Mouse (Mus musculus): Measurements from ENCODE around the gene Aox2. TPM values are rescaled to one million over a fixed set of nuclear protein-coding genes. Genes with fewer than 3 reads are reported as not detected.
"Not testable (repeated sequence)": the region's sequence is repeated elsewhere in the genome, so short reads cannot be mapped to it uniquely, and the experiment has no call there.

Aox2 gene
- polyA plus RNA-seq, 1 experiment from 2014 or later: 0.03 TPM

DNA sequence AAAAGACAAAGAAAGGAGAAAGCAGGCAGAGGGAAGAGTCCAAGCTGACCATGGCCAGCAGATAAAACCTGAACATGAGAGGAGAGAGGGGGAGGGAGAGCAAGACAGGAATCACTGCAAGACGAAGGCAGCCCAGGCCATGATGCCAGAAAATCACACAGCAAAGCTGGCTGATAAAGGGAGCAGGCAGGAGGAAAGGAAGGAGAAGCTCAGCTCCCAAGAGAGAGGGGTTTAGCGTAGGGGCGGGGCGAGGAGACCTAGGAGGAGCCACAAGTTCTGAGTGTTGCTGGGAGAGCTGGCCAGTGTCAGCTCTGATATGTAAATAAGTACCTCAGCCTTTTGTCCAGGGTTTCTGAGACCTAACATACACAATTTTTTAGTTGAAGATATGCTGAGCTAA, 84.2 kb downstream of the Aox2 start:
- H3K36me3 ChIP-seq: no peaks in the 10 kb centered on the region
- WGBS: 52% methylated on average over 4 of the region's 4 CpGs
- H3K4me2 ChIP-seq (replicated peaks): no peak overlapping the region
- H3K9me3 ChIP-seq: no peaks in the 10 kb centered on the region
- 0 out of 2 replicates have a peak, but pooled peaks cover 5% of the 10 kb centered on the region for H3K4me1 ChIP-seq (replicated peaks)
- no peak overlapping the region for H3K9ac ChIP-seq
- H3K4me3 ChIP-seq (replicated peaks): no peak overlapping the region
- no peak for ATAC-seq
- H3K27ac ChIP-seq: no peak overlapping the region
- no peaks in the 10 kb centered on the region for H3K27me3 ChIP-seq (replicated peaks)

DNA sequence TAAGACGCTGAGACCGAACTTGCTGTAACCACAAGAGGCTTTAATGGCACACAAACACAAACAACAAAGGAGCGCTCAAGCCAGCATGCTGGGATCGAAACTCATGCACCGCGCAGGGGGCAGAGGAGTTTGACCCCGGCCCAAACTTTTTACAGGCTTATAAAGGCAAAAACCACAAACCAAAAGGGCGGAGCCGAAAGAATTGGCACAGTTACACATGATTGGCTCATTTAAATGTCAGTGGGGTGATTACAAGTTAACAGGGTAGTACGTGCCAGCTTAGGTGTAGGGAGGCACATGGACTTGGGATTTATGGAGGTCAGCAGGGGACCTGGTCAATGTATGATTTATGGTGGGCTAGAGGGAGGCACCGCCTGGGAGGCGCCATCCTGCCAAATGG, 86.4 kb downstream of the Aox2 start:
- Histone ChIP-seq H3K27me3 (replicated peaks) (no peaks in the 10 kb centered on the region), H3K36me3 (no peaks in the 10 kb centered on the region), H3K9me3 (no peaks in the 10 kb centered on the region), H3K27ac (no peak overlapping the region), H3K4me1 (replicated peaks) (no peaks in the 10 kb centered on the region), H3K4me2 (replicated peaks) (no peak overlapping the region), H3K9ac (no peak overlapping the region), H3K4me3 (replicated peaks) (no peak overlapping the region)
- ATAC-seq: no peak
- WGBS: 88% methylated on average over 12 of the region's 12 CpGs

DNA sequence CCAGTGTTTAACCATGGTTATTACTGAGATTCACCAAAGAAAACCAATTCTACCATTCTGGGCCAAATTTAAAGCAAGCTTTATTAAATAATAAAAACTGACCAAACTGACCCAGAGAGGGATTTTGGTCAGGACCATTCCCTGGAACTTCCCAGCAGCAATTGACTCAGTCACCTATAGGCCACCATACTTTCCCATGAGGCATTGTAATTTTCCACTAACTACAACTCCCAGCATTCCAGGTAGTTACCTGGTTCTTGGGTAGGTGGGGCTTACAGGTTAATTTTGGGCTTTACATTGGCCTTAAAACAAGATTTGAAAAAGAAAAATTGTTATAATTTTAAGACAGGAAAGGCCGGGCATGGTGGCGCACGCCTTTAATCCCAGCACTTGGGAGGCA, 87.7 kb downstream of the Aox2 start:
- no peaks in the 10 kb centered on the region for H3K9me3 ChIP-seq
- H3K27me3 ChIP-seq (replicated peaks): no peaks in the 10 kb centered on the region
- no peaks in the 10 kb centered on the region for H3K4me1 ChIP-seq (replicated peaks)
- no peak overlapping the region for H3K4me2 ChIP-seq (replicated peaks)
- no peak overlapping the region for H3K4me3 ChIP-seq (replicated peaks)
- 96% methylated on average over 3 of the region's 3 CpGs for WGBS
- no peak overlapping the region for H3K9ac ChIP-seq
- no peaks in the 10 kb centered on the region for H3K36me3 ChIP-seq
- ATAC-seq: no peak
- no peak overlapping the region for H3K27ac ChIP-seq

DNA sequence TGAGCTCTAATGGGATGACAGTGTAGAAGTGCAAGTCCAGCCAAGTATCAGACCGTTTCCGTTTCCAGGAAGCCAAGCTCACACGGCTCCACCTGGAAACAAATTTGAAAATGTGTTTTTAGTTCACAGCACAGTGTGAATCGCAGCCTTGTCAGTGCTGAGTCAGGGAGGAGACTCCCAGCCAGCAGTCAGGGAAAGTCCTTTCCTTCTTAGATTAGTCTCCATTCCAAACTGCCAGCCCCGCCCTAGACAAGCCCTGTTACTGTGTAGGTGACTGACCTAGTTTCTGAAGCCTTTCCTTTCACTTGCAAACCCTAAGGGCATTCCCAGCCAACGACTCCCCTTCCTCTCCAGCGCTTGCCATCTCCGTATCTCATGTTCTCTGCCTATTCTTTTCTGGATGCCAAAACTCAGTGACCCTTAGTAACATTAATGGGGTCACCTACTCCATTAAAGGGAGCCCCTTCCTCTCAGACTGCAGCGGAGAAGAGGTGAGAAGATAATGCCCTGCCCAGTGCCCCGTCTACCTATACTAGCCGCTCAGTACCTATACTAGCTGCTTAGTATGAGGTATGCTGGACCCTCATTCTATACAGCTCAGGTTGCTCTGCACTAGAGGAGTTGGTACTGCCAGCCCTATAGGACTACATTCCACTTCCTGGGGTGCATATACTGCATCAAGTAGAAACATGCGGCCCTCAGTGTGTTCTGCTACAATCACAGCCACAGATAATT, 88.8 kb downstream of the Aox2 start:
- H3K4me3 ChIP-seq (replicated peaks): no peak overlapping the region
- no peak overlapping the region for H3K27ac ChIP-seq
- H3K4me1 ChIP-seq (replicated peaks): no peaks in the 10 kb centered on the region
- WGBS: 78% methylated on average over 12 of the region's 12 CpGs
- H3K9me3 ChIP-seq: no peaks in the 10 kb centered on the region
- ATAC-seq: peak; percentile 74
- no peak overlapping the region for H3K4me2 ChIP-seq (replicated peaks)
- no peak overlapping the region for H3K9ac ChIP-seq
- H3K27me3 ChIP-seq (replicated peaks): no peaks in the 10 kb centered on the region
- no peaks in the 10 kb centered on the region for H3K36me3 ChIP-seq

DNA sequence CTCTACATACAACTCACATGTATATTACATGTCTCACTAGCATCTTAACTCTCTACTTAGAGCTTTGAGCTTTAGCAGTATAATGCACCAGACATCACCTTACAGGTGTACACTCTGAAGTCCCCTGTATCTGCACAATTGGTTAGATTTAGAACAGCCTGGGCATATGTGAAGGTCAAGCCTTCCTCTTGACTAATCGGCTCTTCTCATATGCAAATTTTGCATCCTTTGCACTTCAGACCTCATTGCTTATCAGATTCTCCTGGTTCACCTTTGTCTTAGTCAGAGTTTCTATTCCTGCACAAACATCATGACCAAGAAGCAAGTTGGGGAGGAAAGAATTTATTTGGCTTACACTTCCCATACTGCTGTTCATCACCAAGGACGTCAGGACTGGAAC, 91.6 kb downstream of the Aox2 start:
- Histone ChIP-seq H3K9me3 (no peaks in the 10 kb centered on the region), H3K4me1 (replicated peaks) (no peaks in the 10 kb centered on the region), H3K36me3 (no peaks in the 10 kb centered on the region), H3K4me3 (replicated peaks) (no peak overlapping the region), H3K27ac (no peak overlapping the region), H3K4me2 (replicated peaks) (no peak overlapping the region), H3K27me3 (replicated peaks) (no peaks in the 10 kb centered on the region), H3K9ac (no peak overlapping the region)
- ATAC-seq: no peak
- WGBS: 76% methylated on average over 2 of the region's 2 CpGs

DNA sequence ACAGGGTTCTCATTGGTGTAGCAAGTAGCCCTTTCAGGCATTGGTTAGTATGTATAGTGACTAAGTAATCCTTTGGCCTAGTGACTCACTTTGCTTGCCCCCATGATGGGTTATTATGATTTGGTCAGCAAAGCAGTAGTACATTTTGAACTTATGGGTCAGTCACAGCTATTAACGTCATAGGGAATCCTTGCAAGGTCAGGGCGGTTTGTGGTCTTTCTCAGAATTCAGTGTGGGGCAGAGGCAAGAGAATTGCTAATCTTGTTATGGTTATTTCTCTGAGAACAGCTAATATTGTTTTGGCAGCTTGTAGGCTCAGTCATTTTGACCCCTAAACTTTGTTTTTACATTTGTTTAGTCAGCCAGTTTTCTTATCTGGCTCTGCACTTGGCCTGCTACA, 96.1 kb downstream of the Aox2 start:
- not testable (repeated sequence) for H3K9me3 ChIP-seq; H3K4me1 ChIP-seq (replicated peaks); H3K36me3 ChIP-seq; H3K4me3 ChIP-seq (replicated peaks); ATAC-seq; H3K4me2 ChIP-seq (replicated peaks); H3K27me3 ChIP-seq (replicated peaks); H3K27ac ChIP-seq; H3K9ac ChIP-seq
- 76% methylated on average over 2 of the region's 2 CpGs for WGBS

DNA sequence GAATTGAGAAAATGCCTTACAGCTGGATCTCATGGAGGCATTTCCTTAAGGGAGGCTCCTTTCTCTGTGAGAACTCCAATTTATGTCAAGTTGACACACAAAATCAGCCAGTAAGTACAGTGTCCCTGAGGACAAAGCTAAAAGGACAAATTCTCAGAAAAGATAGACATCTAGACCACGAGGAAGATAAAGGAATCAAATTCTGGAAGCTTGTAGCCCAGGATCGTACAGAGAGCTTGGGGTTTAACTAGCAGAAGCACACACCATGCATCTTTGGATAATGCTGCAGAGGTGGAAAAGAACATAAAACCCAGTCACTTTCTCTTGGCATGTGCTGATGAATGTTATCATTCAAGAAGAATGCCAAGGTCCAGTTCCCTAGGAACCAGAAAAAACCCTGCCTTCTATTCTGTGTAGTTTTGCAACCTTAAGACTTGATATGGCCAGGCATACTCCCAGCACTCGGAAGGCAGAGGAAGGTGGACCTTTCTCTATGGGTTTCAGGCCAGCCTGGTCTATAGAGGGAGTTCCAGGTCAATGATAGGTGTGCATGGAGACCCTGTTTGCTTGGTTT, 97.5 kb downstream of the Aox2 start:
- H3K27ac ChIP-seq: no peak overlapping the region
- H3K4me1 ChIP-seq (replicated peaks): no peaks in the 10 kb centered on the region
- H3K36me3 ChIP-seq: no peaks in the 10 kb centered on the region
- 72% methylated on average over 3 of the region's 3 CpGs for WGBS
- no peak overlapping the region for H3K9ac ChIP-seq
- H3K9me3 ChIP-seq: no peaks in the 10 kb centered on the region
- no peak overlapping the region for H3K4me3 ChIP-seq (replicated peaks)
- H3K27me3 ChIP-seq (replicated peaks): no peaks in the 10 kb centered on the region
- no peak overlapping the region for H3K4me2 ChIP-seq (replicated peaks)
- ATAC-seq: no peak

DNA sequence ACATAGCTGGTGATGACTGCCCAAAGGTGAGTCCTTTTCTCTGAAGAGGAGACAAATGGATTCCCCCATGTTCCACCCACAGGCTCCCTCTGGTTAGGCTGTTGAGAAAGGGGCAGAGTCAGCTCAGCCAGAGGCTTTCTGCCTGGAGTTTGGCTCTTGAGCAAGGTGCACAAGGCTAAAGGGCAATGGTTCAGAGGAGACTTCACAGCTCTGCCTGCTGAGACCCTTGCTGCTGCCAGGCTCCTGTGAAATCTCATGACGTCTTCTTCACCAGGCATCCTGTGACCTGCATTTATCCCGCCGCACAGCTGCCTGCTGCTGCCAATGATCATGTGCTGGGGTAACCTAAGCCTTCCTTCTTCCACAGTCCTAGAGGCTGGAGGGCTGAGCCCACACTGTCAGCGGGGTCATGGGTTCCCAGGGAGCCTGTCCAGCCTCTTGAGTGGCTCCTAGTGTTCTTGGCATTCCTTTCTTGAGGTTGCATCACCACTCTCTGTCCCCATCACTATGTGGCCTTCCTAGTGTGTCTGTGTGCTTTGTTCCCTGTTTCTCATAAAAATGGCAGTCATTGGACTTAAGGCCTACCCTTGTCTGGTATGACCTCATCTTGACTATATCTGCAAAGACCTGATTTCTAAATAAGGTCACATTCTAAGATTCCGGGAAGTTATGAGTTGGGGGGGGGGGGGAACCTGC, 104.6 kb downstream of the Aox2 start:
- no peaks in the 10 kb centered on the region for H3K9me3 ChIP-seq
- 77% methylated on average over 5 of the region's 5 CpGs for WGBS
- H3K4me1 ChIP-seq (replicated peaks): no peaks in the 10 kb centered on the region
- H3K27ac ChIP-seq: no peak overlapping the region
- H3K36me3 ChIP-seq: no peaks in the 10 kb centered on the region
- H3K4me2 ChIP-seq (replicated peaks): no peak overlapping the region
- no peak overlapping the region for H3K4me3 ChIP-seq (replicated peaks)
- H3K9ac ChIP-seq: no peak overlapping the region
- no peaks in the 10 kb centered on the region for H3K27me3 ChIP-seq (replicated peaks)
- no peak for ATAC-seq

DNA sequence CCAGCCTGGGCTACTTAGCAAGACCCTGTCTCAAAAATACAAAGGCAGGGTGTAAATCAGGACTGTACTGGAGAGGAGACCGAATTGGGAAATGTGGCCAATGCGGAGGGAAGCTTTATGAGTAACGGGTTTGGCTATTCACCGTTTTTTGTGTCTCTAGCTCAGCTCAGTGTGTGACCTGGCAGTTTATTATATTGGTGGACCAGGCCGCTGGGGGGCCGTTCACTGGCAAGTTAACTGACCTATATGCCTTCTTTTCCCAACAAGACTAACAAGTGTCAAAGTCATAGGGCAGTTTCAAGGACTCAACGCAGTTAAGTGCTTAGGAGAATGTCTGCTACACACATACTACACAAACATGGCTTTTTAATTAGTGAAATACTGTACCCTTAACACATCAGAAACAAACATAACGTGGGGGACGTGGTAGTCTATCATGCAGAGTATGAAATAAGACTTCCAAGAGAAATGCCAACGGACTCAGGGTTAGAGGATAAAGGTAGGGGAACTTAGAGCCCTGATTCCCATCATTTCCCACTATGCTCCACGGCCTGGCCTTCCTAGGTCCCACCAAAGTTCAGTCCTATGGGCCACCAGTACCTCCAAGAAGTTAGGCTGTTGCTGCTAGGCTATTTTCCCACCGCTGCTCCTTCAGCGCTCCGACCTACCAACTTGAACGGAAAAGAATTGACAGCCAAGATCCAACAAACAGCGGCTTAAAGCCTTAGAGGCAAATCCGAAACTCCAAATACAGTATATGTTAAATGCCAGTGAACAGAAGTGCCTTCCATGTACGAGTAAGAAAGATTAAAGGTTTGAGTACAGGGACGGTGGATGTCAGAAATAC, 113.5 kb downstream of the Aox2 start:
- ATAC-seq: no peak
- H3K4me1 ChIP-seq (replicated peaks): peaks cover 8% of the 10 kb centered on the region
- peak overlapping the region; percentile 97 for H3K4me3 ChIP-seq (replicated peaks)
- H3K27me3 ChIP-seq (replicated peaks): no peaks in the 10 kb centered on the region
- peak overlapping the region; percentile 74 for H3K4me2 ChIP-seq (replicated peaks)
- 0 out of 2 replicates have a peak, but pooled peaks cover 8% of the 10 kb centered on the region for H3K36me3 ChIP-seq
- no peaks in the 10 kb centered on the region for H3K9me3 ChIP-seq
- WGBS: 39% methylated on average over 19 of the region's 19 CpGs
- H3K27ac ChIP-seq: peak overlapping the region; percentile 97
- peak overlapping the region; percentile 91 for H3K9ac ChIP-seq

DNA sequence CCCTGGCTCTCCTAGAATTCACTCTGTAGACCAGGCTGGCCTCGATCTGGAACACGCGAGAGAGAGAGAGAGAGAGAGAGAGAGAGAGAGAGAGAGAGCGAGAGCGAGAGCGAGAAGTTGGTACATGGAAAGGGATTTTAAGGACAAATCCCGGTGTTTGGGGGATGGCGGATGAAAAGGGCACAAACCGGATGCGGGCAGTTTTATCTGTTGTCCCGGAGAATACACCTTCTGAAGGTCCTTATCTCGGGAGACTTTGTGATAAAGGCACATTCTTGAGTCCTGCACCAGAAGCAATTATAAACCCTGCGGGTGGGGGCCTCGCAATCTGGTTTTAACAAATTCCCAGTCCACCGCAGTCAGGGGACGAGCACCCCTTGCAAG, 114.1 kb downstream of the Aox2 start:
- ATAC-seq: no peak; the same call in 1 of the 2 replicates
- H3K4me1 ChIP-seq (replicated peaks): peaks cover 8% of the 10 kb centered on the region
- H3K4me2 ChIP-seq (replicated peaks): peak overlapping the region; percentile 74
- H3K4me3 ChIP-seq (replicated peaks): peak overlapping the region; percentile 97
- peaks cover 13% of the 10 kb centered on the region; the same call in 1 of the 2 replicates for H3K36me3 ChIP-seq
- H3K27me3 ChIP-seq (replicated peaks): no peaks in the 10 kb centered on the region
- H3K9ac ChIP-seq: peak overlapping the region; percentile 91
- H3K27ac ChIP-seq: peak overlapping the region; percentile 97
- H3K9me3 ChIP-seq: no peaks in the 10 kb centered on the region
- under 1% methylated on average over 15 of the region's 16 CpGs for WGBS

DNA sequence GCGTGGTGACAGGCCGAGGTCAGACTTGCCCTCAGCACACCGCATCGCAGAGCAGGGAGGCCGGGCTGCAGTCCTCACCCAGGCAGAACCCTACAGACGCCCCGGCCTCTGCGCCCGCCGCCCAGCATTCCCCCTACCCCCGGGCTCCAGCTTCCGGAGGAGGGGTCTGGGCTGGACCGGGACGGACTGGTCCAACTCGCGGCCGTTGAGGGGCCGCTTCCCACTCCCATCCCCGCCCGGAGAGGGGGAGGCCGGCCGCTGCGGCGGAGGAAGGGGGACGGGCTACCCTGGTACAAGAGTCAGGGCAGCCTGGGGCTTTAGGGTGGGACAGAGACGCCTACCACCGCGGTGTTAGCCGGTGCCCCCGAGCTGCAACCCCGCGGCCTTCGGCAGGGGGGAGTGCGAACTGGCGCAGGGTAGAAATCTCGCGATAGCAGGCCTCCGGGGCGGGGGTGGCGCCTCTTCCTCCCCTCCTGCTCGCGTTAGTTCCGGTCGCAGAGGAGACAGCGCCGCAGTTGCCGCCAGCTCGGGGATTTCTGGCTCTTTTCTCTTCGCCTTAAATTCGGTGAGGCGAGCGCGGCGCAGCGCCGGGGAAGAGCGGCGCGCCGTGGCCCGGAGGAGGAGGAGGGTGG, 114.6 kb downstream of the Aox2 start, which contains the start of gene Bzw1:
TSS of gene Bzw1 (plus strand) at position 247 of the 632 bp plus-strand sequence.
- Histone ChIP-seq H3K27ac (peak within 1 kb of the TSS; percentile 97), H3K4me1 (replicated peaks) (peaks cover 8% of the 10 kb centered on the region), H3K36me3 (peaks cover 14% of the 10 kb centered on the region; the same call in 1 of the 2 replicates), H3K4me2 (replicated peaks) (peak within 1 kb of the TSS; percentile 74), H3K4me3 (replicated peaks) (peak within 1 kb of the TSS; percentile 97), H3K27me3 (replicated peaks) (no peaks in the 10 kb centered on the region), H3K9me3 (no peaks in the 10 kb centered on the region), H3K9ac (peak within 1 kb of the TSS; percentile 91)
- ATAC-seq: peak; percentile 99
- under 1% methylated on average over 51 of the region's 61 CpGs for WGBS
